Mouse (Mus musculus): Measurements from ENCODE around the gene Gm17662.

The Gm17662 gene

DNA sequence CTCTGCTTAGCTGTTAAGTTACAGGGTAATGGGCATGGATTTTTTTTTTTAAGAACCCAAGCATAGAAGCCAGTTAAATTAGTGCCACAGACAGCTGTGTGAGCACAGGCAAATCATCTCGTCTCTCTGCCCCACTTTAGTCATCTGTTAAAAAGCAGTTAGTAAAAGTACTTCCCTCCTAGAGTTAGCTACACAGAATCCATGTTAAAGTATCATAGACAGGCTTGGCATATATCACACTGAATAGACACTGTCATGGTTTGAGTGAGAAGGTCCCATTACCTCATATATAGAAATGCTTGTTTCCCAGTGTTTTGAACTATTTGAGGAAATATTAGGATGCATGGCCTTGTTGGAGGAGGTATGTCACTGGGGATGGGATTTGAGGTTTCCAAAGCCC, at the start of gene Gm17662:
Gene Gm17662, plus strand, starts transcription at position 301 of the 400 bp plus-strand sequence.
- no peak for DNase-seq (ENCODE audit: low spot score)

DNA sequence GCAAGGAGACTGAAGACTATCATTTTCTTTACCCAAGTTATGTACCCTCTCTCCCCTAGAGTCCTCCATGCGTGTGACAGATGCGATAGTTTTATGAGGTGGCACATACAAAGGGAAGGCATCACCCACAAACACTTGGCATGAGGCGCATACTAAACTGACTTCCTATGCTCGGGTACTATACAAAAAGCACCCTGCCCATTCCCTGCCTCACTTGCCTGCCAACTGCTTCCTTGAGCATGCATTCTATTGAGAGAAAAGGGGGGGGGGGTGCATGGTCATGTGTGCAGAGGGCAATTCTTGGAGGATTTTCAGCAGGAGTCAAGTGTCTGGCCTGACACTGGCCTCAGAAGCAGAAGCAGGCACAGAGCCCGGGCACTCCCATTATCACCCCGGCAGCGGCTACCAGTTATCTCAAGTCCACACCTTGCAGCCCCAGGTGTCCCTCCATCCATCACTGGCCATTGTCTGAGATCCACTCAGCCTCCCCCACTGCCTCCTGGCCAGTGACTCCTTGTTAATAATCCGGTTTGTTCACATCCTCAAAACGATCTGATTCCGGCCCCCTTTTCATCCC, 46.3 kb upstream of the Gm17662 start:
- no peak for DNase-seq (ENCODE audit: low spot score)

DNA sequence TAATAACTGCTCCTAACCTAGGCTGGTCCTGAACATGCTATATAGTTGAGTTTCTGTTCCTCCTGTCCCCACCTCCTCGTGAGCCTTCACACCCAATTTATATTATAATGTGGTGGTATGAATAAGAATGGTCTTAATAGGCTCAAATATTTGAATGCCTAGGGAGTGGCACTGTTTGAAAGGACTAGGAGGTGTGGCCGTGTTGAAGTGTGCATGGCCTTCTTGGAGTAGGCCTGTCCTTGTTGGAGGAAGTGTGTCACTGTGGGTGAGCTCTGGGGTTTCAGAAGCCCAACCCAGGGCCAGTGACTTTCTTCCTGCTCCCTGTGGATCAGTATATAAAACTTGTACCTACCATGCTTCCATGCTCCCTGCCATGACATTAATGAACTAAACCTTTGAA, 43.5 kb upstream of the Gm17662 start:
- no peak for DNase-seq (ENCODE audit: low spot score)

DNA sequence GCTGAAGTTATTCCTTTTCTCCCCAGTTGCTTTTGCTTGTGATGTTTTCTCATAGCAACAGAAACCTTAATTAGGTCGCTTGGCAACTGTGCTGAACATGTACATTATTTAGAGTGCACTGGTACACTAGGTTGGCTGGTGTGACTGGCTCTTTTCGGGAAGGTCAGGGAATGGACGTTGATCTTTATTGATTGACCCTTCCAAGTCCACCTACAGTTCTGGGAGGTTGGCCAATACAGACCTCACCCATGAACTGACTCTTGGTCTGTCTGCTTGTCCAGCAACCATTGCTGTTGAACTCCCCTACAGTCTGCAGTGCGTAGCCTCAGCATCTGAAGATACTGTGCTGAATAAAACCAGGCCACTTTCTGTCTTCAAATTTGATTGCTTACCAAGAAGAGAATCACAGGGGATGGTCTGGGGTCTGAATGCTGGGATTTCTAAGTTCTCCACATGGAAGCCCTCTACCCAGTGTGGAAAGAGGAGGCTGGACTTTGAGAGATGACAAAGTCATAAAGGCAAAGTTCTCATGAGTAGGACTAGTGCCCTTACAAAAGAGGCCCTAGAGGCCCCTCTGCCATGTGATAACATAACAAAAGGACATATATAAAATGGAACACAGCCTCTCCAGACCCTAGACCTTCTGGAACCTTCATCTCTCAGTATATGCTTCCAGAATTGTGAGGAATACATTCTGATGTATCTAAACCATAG, 40.5 kb upstream of the Gm17662 start:
- no peak for DNase-seq (ENCODE audit: low spot score)

DNA sequence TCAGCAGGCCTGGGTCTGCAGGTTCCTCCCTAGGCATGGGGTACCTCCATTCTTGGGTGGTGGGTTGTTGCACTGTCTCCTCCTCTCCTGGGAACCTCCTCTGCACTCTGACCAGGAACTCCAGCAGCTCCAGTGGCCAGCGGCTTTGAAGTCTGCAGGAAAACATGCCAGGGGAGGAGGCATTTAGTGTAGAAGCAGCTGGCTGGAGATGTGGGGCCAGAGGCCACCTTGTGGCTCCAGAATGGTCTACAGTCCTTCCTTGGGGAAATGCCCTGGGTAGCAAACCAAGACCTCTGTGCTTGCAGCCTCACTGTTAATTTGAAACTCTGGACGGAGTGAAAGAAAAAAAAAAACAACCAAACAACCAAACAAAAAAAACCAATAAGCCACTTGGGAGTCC, 39.6 kb upstream of the Gm17662 start:
- no peak for DNase-seq (ENCODE audit: low spot score)

DNA sequence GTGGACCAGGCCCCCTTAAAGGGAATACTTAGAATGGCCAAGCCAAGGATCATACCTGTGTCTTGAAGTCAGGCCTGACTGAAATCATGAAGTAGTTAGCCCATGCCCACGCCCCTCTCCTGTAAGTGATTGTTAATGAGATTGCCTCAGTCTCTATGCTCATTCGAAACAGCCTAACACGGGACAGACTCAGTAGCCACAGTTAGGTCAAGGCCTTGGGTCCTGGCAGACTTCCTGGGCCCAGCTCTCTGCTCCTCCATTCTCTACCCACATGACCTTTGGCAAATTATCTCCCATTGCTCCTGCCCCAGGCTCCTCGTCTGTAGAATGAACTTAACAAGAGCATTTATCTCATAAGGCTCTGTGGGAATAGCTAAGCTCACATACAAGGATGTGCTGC, 38.1 kb upstream of the Gm17662 start:
- no peak for DNase-seq (ENCODE audit: low spot score)

DNA sequence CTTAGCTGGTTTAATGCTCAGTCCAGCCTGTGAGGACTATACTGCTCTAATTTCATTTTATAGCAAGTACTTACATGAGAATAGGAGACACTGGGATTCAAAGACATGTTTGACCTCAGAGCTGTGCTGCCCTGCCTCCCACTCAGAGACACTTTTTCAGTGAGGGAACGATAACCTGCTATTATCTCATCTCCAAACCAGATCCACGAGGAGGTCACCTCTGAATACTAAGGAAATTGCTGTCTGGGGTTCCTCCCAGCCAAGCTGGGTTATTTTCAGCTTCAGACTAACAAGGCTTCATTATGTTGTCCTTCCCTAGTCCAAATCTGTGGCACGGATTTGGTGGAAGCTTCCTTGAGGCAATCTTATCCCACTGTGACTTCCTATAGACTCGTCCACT, 37.2 kb upstream of the Gm17662 start:
- no peak for DNase-seq (ENCODE audit: low spot score)

DNA sequence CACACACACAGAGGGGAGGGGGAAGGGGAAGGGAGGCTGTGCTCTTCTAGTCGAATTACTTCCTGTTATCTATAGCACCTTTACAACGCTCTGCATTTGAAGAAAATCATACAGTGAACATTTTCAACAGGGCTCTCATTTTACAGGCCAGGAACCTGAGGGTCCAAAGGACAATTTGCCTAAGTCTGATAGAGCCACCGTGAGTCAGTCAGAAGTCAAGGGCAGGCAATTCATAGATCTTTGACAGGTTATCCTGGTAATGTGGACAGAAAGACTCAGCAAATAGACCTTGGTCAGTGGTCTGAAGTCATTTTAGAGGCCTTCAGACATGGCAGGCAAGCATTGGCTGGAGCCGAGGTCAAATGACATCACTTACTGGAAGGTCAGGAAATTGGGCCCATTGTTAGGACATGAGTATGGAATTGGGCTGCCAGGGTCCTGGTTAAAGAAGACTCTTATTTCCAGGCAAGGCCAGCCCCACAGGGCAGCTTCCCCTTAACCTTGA, 33.5 kb upstream of the Gm17662 start:
- DNase-seq (ENCODE audit: low spot score): no peak

DNA sequence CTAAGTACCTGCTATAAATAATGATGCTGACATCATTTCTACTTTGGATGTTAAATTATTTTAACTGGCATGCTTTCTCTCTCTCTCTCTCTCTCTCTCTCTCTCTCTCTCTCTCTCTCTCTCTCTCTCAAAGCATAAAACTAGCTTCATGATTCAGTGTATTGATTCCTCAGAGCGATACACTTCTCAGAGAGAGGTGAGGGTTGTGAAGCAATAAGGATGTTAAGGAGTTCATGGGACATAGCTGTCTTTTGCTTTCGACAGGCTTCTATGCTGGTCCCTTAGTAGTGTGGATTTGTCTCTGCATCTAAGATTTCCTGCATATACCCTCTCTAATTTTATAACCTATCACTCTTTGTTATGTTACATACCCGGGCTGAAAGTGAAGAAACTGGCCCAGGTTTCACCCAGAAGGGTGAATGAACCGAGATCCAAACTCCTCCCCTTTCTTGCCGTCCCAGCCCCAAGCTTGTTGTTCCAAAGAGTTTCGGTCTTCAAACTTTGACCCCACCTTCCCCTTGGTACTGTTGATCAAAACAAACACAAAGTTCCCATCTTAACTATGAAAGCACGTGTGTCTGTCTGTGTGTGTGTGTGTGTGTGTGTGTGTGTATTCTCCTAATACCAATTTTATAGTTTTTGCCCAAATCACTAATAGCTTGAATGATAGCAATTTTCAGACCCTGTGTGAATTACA, 32.6 kb upstream of the Gm17662 start:
- no peak for DNase-seq (ENCODE audit: low spot score)

DNA sequence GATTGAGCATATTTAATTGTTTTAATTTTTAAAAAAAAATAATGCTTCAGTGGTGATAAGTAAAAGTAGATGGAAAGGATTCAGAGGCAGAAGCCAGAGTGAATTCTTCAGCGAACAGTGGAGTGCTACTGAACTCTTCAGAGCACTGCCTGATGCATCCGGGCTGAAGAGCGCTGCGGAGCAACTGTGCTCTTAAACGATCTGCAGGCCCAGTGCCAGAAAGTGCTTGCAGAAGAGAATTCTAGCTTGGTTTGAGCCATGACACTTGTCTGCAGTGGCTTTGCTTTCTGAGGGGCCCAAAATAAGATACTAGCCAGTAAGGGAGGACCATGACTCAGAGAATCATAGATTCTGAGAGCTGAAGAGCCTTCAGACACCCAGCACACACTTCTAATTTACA, 28.2 kb upstream of the Gm17662 start:
- DNase-seq (ENCODE audit: low spot score): no peak

DNA sequence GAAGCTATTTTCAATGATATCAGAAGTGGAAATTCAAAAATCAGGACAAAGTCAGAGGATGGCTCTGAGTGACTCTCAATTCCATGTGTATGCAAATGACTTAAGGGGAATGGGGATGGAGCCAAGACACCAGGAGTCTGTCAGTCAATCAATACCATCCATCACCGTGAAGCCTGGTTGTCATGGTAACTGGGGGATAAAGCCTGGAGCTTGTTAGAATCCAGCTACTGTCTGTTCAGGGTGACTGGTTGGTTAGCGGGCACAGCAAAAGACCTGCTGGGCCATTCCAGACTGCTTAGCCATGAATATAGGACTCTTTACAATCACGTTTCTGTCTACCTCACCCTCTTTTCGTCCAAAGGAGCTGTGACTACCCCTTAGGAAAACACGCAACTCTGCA, 22.0 kb upstream of the Gm17662 start:
- DNase-seq (ENCODE audit: low spot score): no peak

DNA sequence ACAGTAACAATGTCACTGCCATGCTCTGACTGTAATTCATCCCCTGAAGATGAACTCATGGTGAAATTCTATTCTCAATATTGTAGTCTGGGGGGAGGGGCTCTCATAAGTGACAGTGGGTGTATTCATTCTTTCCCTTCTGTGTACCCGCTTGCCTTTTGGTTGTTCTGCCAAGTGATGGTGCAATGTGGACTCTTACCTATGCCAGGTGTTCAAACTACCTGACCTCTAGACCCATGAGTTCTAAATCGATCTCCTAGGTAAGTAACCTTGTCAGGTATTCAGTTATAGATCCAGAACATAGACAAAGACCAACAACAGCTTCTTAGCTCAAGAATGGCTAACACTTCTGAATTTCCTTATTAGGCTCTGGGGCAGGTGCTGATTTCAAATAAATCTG, 18.8 kb upstream of the Gm17662 start:
- no peak for DNase-seq (ENCODE audit: low spot score)

DNA sequence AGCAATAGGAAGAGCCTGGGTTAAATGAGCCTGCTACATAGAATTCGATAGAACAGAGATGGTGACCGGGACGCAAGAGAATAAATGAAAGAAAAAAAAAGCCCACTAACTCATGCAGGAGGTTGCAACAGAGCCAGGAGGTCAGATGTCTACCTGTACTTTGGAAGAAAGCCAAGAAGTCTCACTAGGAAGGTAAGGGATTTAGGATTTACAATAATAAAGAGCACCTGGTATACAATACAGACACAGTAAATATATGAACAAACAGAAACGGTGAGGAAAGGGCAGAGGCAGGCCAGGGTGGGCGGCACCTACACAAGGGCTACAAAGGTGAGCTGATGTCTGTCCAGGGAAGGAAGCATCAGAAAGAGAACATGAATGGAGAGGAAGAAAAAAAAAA, 14.9 kb upstream of the Gm17662 start:
- no peak for DNase-seq (ENCODE audit: low spot score)

DNA sequence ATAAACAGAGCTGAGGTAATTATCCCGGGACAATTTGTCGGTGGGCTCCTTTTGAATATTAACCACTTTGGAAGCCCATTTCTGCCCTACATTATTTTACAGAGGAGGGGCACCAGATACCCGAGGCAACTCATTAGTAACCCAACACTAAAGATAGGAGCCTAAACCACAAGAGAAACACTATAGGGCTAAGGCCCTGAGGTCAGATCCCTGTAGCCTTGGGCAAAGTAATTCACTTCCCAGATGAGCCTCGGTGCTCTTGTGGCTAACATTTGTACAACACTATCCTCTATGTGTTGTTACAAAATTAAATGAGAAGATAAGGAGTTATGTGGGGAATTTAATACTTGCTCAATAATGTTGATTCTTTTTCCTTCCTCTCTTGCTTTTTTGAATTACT, 13.6 kb upstream of the Gm17662 start:
- no peak for DNase-seq (ENCODE audit: low spot score)

DNA sequence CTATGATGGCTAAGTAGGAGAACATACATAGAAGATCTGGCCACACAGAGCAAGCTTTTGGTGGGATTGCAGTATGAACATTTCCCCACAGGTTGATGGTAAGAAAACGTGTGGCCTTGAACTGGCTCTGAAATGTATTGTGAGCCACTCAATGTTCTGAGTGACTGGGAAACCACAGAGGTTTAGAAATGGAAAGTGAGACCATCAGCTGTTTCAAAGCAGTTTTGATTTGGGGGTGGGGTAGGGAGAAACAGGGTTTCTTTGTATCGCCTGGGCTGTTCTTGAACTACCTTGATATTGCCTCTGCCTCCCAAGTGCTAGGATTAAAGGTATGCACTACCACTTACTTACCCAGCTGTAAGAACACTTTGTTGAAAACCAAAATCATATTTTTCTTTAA, 1.9 kb upstream of the Gm17662 start:
- no peak for DNase-seq (ENCODE audit: low spot score)

DNA sequence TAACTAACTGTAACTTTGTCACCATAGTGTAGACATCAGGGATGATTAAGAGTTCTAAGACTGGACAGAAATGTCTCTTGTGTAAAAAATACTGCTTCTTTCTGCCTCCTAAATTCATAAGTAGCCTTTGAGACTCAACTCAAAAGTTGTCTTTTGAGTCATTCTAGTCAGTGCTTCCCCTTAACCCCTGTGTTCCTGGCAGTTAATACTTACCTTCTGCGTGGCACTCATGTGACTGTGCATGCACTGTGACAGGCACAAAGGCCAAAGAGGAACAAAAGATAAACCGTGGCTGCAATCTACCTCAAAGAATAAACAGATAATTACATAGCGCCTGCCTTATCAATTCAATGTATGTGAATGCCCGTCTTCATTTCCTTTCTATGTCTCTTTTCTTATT, 694 bp downstream of the Gm17662 start:
- DNase-seq (ENCODE audit: low spot score): no peak

DNA sequence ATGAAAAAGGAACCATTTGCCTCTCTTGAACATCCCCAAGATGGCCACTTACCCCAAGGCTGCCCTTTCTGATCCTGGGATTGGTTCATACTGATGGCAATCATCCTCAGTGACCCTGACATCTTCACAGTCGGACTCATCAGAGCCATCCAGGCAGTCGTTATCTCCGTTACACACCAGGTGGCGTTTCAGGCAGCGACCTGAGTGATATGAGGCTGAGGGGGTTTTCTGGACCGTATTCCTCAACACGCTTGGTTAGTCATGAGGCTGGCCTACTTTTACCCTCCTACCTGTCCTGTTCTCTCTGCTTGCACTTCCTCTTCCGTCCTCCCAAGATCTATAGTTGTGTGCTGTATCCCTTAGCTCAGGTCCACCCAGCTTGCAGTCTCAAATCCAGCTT, 4.1 kb downstream of the Gm17662 start:
- no peak for DNase-seq (ENCODE audit: low spot score)

DNA sequence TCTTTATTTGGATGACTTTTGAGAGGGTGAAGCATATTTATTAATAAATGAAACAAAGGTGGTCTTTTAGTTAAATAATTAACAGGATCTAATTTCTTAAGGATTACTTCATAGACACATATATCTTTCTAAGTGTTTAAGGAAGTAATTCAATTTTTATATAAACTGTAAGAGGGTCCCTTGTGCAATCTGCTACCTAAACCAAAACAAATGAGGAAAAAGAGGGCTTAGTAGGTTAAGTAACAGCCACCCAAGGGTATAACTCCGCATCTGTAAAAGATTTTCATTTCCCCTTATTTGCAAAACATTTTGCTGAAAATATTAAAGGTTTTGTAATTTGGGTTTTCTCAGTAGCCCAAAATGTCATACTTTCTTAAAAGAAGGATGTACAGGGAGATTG, 7.3 kb downstream of the Gm17662 start:
- no peak for DNase-seq (ENCODE audit: low spot score)

DNA sequence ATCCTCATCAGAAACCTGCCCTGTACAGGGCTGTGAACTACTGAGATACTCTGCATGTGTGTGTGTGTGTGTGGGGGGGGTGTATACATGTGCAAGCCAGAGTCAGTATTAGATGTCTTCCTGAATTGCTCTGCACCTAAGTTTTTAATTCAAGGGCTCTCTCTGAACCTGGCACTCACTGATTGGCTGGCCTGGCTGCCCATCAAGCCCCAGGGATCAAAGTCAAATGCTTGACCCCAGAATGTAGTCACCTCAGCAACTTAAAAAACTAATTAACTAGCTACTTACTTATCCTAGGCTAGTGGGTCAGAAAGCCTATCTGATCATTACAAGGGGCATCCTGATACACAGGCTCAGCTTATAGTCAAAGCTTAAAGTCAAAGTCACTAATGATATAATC, 12.5 kb downstream of the Gm17662 start:
- DNase-seq (ENCODE audit: low spot score): no peak

DNA sequence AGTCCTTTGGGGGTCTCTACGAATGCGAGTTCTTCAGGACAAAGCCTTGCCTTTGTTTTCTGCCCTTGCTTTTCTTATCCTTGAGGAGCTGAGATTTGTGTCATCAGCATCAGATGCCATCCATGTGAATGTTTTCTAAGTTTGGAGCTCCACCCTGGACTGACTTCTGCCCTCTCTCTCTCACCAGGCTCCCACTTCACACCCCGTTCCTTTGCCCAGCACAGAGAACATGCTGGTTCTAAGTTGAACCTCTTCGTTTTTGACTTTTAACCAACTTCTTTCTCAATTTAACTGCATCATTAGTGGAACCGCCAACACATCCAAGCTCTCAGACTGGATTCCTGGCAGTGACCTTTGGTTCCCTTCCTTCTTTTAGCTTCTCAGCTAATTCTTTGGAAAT, 13.1 kb downstream of the Gm17662 start:
- DNase-seq (ENCODE audit: low spot score): no peak

DNA sequence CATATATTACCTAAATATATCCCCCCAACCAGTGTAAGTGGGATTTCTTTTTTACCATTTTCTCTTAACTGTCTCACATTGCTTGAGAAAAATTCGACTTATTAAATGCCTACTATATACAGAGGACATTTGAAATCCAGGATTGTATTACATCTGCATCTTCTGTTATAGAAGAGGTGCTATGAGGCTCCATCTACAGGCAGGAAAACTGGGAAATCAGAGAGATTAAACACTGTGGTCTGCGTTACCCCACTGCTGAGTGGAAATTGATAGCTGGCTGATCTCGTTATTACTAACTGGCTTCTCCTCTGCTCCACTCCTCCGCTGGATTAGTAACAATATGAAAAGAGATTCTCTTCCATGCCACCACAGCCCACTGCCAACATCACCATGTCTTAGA, 18.7 kb downstream of the Gm17662 start:
- no peak for DNase-seq (ENCODE audit: low spot score)

DNA sequence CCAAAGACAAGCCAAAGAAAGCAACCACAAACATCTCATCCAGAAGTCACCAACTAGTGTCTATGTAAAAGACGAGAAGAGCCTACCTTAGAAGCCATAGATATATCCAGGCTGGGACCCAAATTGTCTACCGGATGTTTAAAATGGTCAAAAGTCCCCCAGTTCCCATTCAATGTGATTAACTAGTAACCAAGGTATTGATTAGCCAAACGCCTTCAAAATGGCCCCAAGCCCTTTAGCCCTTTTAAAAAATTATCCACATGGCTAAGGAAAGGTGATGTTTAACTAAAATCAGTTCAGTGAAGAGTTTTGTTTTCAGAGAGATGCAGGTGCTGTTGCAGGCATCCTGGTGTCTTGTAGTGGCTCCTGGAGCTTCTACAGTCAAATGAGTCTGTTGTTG, 19.2 kb downstream of the Gm17662 start, which contains the start of gene C8a:
Gene C8a, minus strand, starts transcription at position 76 of the 400 bp plus-strand sequence.
- no peak for DNase-seq (ENCODE audit: low spot score)

DNA sequence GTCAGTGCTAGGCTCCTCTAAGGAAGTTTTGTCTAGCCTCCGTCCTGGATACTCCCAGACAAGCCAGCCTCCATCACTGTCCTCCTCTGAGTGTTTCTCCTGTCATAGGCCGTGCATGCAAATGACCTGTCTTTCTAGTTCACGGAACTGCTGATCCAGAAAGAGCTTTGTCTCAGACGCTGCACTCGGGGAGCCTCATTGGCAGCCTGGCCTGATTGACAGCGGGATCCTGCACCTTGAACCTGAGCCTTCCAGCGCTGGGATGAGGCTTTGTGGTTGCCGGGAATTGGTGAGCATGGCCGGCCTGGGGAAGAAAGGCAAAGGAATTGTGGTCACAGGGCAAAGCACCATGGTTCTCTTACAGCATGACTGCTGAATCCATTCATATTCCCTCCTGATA, 30.4 kb downstream of the Gm17662 start:
- DNase-seq (ENCODE audit: low spot score): no peak
